Mouse (Mus musculus): ENCODE results near the gene Sstr1. TPM values are rescaled to one million over a fixed set of nuclear protein-coding genes. Genes with fewer than 3 reads are reported as not detected.

Gene Sstr1
- not detected for polyA plus RNA-seq (2015; fragmentation: Illumina TruSeq; extraction: RNeasy Lipid Tissue Mini Kit (QIAGEN cat#74804); ENCODE audit: insufficient read depth, low read depth, low replicate concordance)

DNA sequence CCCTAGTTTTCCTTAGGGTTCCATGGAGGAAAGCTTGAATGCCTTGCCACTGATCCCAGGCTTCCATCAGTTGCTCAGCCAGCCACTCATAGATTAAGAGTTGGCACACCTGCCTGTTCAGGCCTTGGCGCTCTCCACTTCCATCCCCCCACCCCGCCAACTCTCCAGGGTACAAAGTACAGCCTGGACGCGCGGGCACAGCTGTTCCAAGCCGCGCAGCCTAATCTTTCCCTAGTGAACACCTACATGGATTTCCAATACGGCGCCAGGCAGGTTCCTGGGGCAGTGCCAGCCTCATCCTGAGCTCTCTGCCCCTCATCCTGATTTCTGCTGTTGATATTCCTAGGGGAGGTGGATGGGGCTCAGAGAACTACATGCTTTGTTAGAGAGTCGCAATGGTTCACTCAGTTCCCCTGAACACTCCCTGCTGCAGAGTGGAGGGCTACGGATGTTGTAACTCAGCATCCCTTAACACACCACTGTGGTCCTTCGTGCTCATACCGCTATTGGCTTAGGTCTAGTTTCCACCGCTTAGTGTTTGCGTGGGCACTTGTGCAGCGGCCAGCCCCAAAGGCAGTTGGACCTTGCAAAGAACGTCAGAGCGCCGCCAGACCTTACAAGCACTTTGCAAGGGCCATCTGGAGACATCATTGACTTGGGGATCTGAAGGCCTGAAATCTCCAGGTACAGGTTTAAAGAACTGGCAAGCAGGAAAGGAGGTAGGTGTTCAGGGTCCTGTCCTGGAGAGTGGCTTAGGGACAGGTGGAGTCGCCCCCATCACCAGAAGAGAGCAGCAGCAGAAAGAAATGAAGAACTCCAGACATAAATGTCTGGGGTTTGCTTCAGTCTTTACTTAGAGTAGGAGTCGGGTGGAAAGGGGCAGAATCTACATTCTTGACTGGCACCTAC, at the start of gene Sstr1:
TSS of gene Sstr1 (plus strand) at position 610 of the 909 bp plus-strand sequence.

Other genes with a start within 250 kb of the Sstr1 start
- 11.0 TPM for gene Clec14a, start 57.5 kb downstream of the Sstr1 start, polyA plus RNA-seq (2015; fragmentation: Illumina TruSeq; extraction: RNeasy Lipid Tissue Mini Kit (QIAGEN cat#74804); ENCODE audit: insufficient read depth, low read depth, low replicate concordance)

Data from pancreas, adult 10 weeks (tissue).